Mouse (Mus musculus): ENCODE data around the gene Osbp2.

- TF ChIP-seq POLR2A (IDR thresholded peaks at IDR 0.05; ENCODE audit: low read depth, low read length), result no peak
- TF ChIP-seq CTCF (conservative IDR thresholded peaks at IDR 0.05; ENCODE audit: insufficient read depth, insufficient read length, low read depth, low read length), result no peak
These were observed 201.7 kb downstream of the Osbp2 start for GRCm38 (mm10) chr11:3661964-3662363.
